Mouse (Mus musculus) spleen, adult 2 months (tissue): Measurements from ENCODE around the gene Insm1.

ENCODE experiments used
- CTCF ChIP-seq: fragments of 200-500 bp; IDR thresholded peaks from 2 replicates; pipeline ENCODE4 v1.5.1; 2011; ENCODE audit warnings: mild to moderate bottlenecking, inconsistent platforms; ENCODE audit not compliant: insufficient read depth, insufficient read length, insufficient replicate concordance; ENCODE audit errors: extremely low read depth
- POLR2A ChIP-seq: fragments of 200-500 bp; IDR thresholded peaks from 2 replicates; pipeline ENCODE4 v1.6.1; 2011; ENCODE audit warnings: low read depth, low read length, inconsistent platforms

DNA sequence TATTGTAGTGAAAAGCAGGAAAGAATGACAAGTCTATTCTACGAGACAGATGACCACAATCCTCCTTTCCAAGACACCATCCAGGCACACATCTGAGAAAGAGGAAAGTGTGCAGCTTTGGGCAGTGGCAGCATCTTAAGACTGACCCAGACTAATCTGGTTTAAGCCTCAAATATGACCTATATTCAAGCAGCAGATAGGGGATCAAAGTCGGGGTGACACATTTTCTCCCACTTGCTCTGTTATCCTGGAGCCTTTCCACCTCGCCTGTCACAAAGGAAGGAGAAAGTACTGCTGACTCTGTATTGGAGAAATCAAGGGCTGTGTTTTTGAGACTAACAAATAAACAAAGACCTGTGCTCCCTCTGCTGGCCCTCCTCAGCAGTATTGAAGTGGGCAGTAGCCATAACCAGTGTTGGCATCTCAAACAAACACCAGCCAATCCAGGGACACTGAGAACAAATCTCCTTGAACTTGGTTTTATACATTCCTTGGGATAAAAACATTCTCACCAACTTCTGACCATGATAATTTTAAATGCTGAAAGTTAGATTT, 34.7 kb downstream of the Insm1 start:
- no peak for TF ChIP-seq CTCF
- TF ChIP-seq POLR2A: no peak
